Mouse (Mus musculus) skeletal muscle tissue, postnatal 0 days (tissue): Measurements from ENCODE around the gene Mfn1. TPM values are rescaled to one million over a fixed set of nuclear protein-coding genes. Genes with fewer than 3 reads are reported as not detected.

ENCODE experiments used
- polyA plus RNA-seq: library from polyadenylated mRNA; unstranded; fragments of >200 nt; fragmentation: Nextera tagmentation; extraction: Ambion mirVana; gene quantifications from 2 replicates; pipeline ENCODE4 v1.2.1, GENCODE M21; 2015

Mfn1 gene
- 42.0 and 49.9 TPM in 2 replicates for polyA plus RNA-seq

DNA sequence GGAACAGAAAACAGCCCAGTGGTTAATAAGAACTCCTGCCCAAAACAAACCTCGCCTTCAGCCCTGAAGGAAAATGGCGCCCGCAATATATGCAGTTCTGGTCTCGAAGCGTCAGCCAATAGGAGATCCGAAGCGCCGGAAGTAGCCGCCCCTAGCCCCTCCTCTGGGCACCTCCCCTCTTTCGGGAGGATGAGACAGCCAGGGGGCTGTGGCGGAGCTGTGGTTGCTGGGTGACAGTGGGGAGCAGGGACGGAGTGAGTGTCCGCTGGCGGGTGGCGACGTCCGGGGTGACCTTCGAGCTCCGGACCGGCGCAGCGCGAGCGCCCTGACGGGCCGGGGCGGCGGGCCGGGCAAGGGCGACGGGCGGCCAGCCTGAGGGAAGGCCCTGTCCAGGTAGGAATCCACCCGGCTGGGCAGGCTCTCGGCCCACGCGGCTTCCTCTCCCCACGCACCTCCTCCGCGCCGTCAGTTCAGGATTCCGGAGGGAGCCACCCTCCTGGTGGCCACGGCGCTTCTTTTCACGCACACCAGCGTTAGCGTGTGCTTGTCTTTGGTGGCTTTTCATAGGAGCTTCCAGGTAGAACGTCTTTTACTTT is at the start of gene Mfn1:
Gene Mfn1 (plus strand): TSS at position 163 of the 596 bp plus-strand sequence.

DNA sequence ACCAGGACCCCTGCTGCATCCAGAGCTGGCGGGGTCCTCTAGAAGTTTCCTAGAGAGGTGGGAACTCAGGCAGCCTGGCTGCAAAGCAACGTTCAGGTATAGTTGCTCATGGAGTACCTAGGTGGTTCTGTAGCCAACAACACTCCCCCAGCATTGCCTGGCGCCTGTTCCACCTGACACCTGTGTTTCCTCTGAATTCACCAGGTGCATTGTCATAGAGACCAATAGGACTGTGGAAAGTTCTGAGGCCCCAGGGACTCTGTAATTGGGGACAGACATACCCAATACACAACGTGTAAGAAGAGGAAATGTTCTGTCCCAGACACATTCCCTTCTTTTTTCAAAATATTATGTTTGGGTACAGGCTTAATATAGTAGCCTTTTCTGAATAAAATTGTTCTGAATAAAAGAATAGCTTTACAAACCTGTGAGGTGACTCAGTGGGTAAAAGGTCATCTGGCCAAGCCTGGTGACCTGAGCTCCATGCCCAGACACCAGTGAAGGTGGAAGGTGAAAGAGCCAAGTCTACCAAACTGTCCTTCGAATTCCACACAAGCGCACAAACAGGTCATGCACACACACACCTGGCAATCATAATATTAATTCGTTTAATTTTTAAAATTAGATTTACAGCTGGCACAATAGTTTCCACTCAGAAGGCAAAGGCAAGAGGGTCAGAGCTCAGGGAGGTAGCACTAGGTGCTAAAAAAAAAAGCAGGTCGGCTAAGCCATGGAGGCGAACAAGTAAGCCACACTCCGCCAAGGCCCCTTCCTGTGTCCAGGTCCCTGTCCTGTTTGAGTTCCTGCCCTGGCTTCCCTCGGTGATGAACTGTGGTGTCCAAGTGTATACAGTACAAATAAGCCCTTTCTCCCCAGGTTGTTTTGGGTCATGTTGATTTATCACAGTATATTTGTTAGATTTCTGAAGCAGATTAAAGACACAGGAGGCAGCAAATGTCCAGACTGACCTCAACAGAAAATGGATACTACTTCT is 36.9 kb upstream of the Mfn1 start, which contains the start of gene Kcnmb3:
Gene Kcnmb3 (minus strand): TSS at position 135 of the 994 bp plus-strand sequence.

DNA sequence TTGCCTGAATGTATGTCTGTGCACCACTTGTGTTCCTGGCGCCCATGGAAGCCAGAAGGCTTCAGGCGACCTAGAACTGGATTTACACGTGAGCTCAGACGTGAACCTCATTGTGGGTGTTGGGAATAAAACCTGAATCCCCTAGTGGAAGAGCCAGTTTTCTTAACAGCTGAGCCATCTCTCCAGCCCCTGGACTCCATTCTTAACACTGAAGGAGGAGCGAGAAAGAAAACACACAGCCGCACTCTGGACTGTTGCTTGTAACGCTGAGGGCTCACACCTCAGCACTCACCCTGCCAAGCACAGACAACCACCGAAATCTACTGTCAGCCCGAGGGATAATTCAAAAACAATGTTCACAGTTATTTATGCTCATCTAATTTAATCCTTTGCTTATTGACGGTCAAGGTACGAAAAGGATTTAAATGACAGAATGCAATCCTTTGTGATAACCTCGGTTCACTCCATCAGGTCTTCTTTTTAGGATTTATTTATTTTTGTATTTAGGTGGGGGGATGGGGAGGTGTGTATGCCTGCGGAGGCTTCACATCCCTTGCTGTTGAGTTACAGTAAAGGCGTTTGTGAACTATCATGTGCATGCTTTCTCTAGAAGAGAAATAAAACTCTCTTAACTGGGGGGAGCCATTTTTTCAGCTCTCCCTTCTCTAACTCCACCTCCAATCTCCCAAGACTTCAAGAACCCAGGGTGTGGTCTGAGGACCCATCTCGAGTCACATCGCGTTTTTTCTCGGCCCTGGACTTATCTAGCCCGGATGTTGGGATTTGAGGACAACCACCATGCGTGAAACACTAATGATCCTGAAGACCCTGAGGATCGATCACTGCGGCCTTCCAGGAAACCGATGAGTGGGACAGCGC is 19.5 kb upstream of the Mfn1 start, which contains the start of gene Zfp639:
Gene Zfp639 (plus strand): TSS at position 764 of the 879 bp plus-strand sequence.

DNA sequence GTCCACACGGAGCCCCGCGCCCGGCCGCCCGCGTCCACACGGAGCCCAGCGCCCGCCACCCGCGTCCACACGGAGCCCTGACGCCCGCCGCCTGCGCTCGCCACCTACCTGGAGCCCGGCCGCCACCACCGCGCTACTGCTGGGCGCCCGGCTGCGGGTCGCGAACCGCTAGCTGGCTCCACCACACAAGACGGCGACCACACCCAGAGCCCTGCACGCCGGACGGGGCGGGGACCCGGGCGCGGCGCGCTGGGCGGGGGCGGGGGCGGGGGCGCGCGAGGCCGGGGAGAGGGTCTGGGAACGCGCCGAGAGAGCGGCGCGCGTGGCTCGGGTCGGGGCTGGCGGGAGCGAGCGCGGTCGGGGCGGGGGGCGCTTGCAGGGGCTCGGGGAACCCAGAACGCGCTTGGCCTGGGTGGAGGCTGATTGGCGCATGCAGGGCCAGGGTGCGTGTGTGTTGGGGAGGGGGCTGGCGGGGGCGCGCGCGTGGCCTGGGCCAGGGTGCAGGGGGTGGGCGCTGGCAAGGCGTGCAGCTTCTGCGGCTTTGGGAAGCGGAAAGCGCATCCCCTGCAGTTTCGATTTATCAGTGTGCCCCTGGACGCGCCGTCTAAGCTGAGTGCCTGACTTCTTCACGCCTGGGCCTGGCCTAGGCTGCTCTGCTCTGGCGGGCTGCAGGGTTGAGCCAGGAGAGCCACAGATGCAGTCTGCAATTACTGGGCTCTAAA is 87.2 kb downstream of the Mfn1 start, which contains the start of gene Gnb4:
Gene Gnb4 (minus strand): TSS at position 255 of the 722 bp plus-strand sequence.

Other genes with a start within 250 kb of the Mfn1 start
- gene Zmat3, start 163.5 kb upstream of the Mfn1 start, polyA plus RNA-seq, result 1.8 and 1.9 TPM in 2 replicates
- gene Pik3ca, start 131.8 kb upstream of the Mfn1 start, polyA plus RNA-seq, result 11.4 and 11.9 TPM in 2 replicates
- not detected in 2 replicates for gene Kcnmb3, start 37.2 kb upstream of the Mfn1 start, polyA plus RNA-seq
- gene Zfp639, start 19.2 kb upstream of the Mfn1 start, polyA plus RNA-seq, result 30.8 and 31.4 TPM in 2 replicates
- 36.8 and 44.0 TPM in 2 replicates for gene Gnb4, start 87.1 kb downstream of the Mfn1 start, polyA plus RNA-seq
- gene Actl6a, start 176.8 kb downstream of the Mfn1 start, polyA plus RNA-seq, result 39.0 and 43.9 TPM in 2 replicates
- 614 and 729 TPM in 2 replicates for gene Ndufb5, start 207.5 kb downstream of the Mfn1 start, polyA plus RNA-seq
- gene Mrpl47, start 208.1 kb downstream of the Mfn1 start, polyA plus RNA-seq, result 38.4 and 40.4 TPM in 2 replicates